Mouse (Mus musculus): Measurements from ENCODE around the gene 2210011C24Rik. TPM values are rescaled to one million over a fixed set of nuclear protein-coding genes. Genes with fewer than 3 reads are reported as not detected.
A peak's percentile ranks its signal among the peaks of the same experiment; 100 is the strongest.
"Not testable (repeated sequence)": the region's sequence is repeated elsewhere in the genome, so short reads cannot be mapped to it uniquely, and the experiment has no call there.

Gene 2210011C24Rik
- polyA plus RNA-seq, 1 experiment, result 1.4 TPM

- DNase-seq (ENCODE audit: extremely low spot score in 1 of 2, low spot score in 1 of 2), result peak in 1 of 2 experiments; percentile 70
Observed at GRCm38 (mm10) chr8:83996567-83997505, 15.1 kb downstream of the 2210011C24Rik start.

GRCm38 (mm10) chr8:83995973-83996372 lies 16.0 kb downstream of the 2210011C24Rik start:
- DNase-seq (ENCODE audit: extremely low spot score in 1 of 2, low spot score in 1 of 2), result no peak

- no peak for DNase-seq (ENCODE audit: extremely low spot score in 1 of 2, low spot score in 1 of 2)
Observed at GRCm38 (mm10) chr8:83994030-83994429, 17.9 kb downstream of the 2210011C24Rik start.

GRCm38 (mm10) chr8:83992488-83992887 lies 19.5 kb downstream of the 2210011C24Rik start:
- DNase-seq (ENCODE audit: extremely low spot score in 1 of 2, low spot score in 1 of 2), result no peak

- DNase-seq (ENCODE audit: extremely low spot score in 1 of 2, low spot score in 1 of 2), result no peak
Observed at GRCm38 (mm10) chr8:83990170-83990569, 21.8 kb downstream of the 2210011C24Rik start.

- DNase-seq (ENCODE audit: extremely low spot score in 1 of 2, low spot score in 1 of 2), result no peak
Observed at GRCm38 (mm10) chr8:83989243-83989642, 22.7 kb downstream of the 2210011C24Rik start.

GRCm38 (mm10) chr8:83983222-83983621 lies 28.7 kb downstream of the 2210011C24Rik start:
- DNase-seq (ENCODE audit: extremely low spot score in 1 of 2, low spot score in 1 of 2), result not testable (repeated sequence)

- no peak for DNase-seq (ENCODE audit: extremely low spot score in 1 of 2, low spot score in 1 of 2)
Observed at GRCm38 (mm10) chr8:83982449-83982848, 29.5 kb downstream of the 2210011C24Rik start.

GRCm38 (mm10) chr8:83981533-83981932 lies 30.4 kb downstream of the 2210011C24Rik start:
- DNase-seq (ENCODE audit: extremely low spot score in 1 of 2, low spot score in 1 of 2), result no peak

- no peak for DNase-seq (ENCODE audit: extremely low spot score in 1 of 2, low spot score in 1 of 2)
Observed at GRCm38 (mm10) chr8:83980845-83981244, 31.1 kb downstream of the 2210011C24Rik start.

GRCm38 (mm10) chr8:83980250-83980649 lies 31.7 kb downstream of the 2210011C24Rik start:
- no peak for DNase-seq (ENCODE audit: extremely low spot score in 1 of 2, low spot score in 1 of 2)

- no peak for DNase-seq (ENCODE audit: extremely low spot score in 1 of 2, low spot score in 1 of 2)
Observed at GRCm38 (mm10) chr8:83978200-83978599, 33.8 kb downstream of the 2210011C24Rik start.

GRCm38 (mm10) chr8:83977646-83978045 lies 34.3 kb downstream of the 2210011C24Rik start:
- no peak for DNase-seq (ENCODE audit: extremely low spot score in 1 of 2, low spot score in 1 of 2)

- DNase-seq (ENCODE audit: extremely low spot score in 1 of 2, low spot score in 1 of 2), result no peak
Observed at GRCm38 (mm10) chr8:83976779-83977350, 35.1 kb downstream of the 2210011C24Rik start.

GRCm38 (mm10) chr8:83976101-83976630 lies 35.8 kb downstream of the 2210011C24Rik start:
- DNase-seq (ENCODE audit: extremely low spot score in 1 of 2, low spot score in 1 of 2), result no peak

- DNase-seq (ENCODE audit: extremely low spot score in 1 of 2, low spot score in 1 of 2), result no peak
Observed at GRCm38 (mm10) chr8:83974521-83974920, 37.5 kb downstream of the 2210011C24Rik start.

GRCm38 (mm10) chr8:83973161-83974031 lies 38.6 kb downstream of the 2210011C24Rik start:
- DNase-seq (ENCODE audit: extremely low spot score in 1 of 2, low spot score in 1 of 2), result peak in 1 of 2 experiments; percentile 18

GRCm38 (mm10) chr8:83972150-83973120 lies 39.5 kb downstream of the 2210011C24Rik start, which contains the start of gene Prkaca:
Gene Prkaca, plus strand, starts transcription at chr8:83972993.
- DNase-seq (ENCODE audit: extremely low spot score in 1 of 2, low spot score in 1 of 2), result peak; percentile 99

GRCm38 (mm10) chr8:83971661-83972060 lies 40.3 kb downstream of the 2210011C24Rik start:
- DNase-seq (ENCODE audit: extremely low spot score in 1 of 2, low spot score in 1 of 2), result no peak

All from frontal cortex, adult 2 months (tissue).